Mouse (Mus musculus) hindbrain, embryonic 13.5 days (tissue): ENCODE results near the gene Rfpl4. TPM values are rescaled to one million over a fixed set of nuclear protein-coding genes. Genes with fewer than 3 reads are reported as not detected.
"Not testable (repeated sequence)": the region's sequence is repeated elsewhere in the genome, so short reads cannot be mapped to it uniquely, and the experiment has no call there.

ENCODE experiments used
- ATAC-seq: fragments of 200-750 bp; cut with Nextera tagmentation; 2 replicates; pipeline ENCODE4 v1.8.0; 2017; ENCODE audit warnings: moderate TSS enrichment; ENCODE audit not compliant: low FRiP score
- H3K27ac ChIP-seq: fragments of 300-500 bp; sonication (generic); 2 replicates; pipeline ENCODE4 v1.5.1; 2015; ENCODE audit warnings: inconsistent platforms, mild to moderate bottlenecking, moderate library complexity
- H3K27me3 ChIP-seq: fragments of 300-500 bp; sonication (generic); 2 replicates; pipeline ENCODE4 v1.6.1; 2015; ENCODE audit warnings: mild to moderate bottlenecking, inconsistent platforms
- H3K36me3 ChIP-seq: fragments of 300-500 bp; sonication (generic); 2 replicates; pipeline ENCODE4 v1.6.1; 2015; ENCODE audit warnings: mild to moderate bottlenecking, inconsistent platforms
- H3K4me1 ChIP-seq: fragments of 300-500 bp; sonication (generic); replicated peaks from 2 replicates; pipeline ENCODE4 v1.6.1; 2015; ENCODE audit warnings: inconsistent platforms
- H3K4me2 ChIP-seq: fragments of 300-500 bp; sonication (generic); 2 replicates; pipeline ENCODE4 v1.6.1; 2015; ENCODE audit warnings: inconsistent platforms, mild to moderate bottlenecking, moderate library complexity
- H3K4me3 ChIP-seq: fragments of 300-500 bp; sonication (generic); 2 replicates; pipeline ENCODE4 v1.5.1; 2015; ENCODE audit warnings: mild to moderate bottlenecking, inconsistent platforms
- H3K9ac ChIP-seq: fragments of 300-500 bp; sonication (generic); 2 replicates; pipeline ENCODE4 v1.6.1; 2015; ENCODE audit warnings: mild to moderate bottlenecking, inconsistent platforms
- H3K9me3 ChIP-seq: fragments of 300-500 bp; sonication (generic); 2 replicates; pipeline ENCODE4 v1.6.1; 2016; ENCODE audit warnings: inconsistent platforms
- WGBS: fragments of 180-500 bp; shearing (Covaris S2); methylation state at CpG from one replicate; pipeline ENCODE4 v1.1.7; 2015; 5-methylcytosine and 5-hydroxymethylcytosine counted together
- polyA plus RNA-seq: library from polyadenylated mRNA; unstranded; fragments of >200 nt; fragmentation: Nextera tagmentation; extraction: Ambion mirVana; gene quantifications from 2 replicates; pipeline ENCODE4 v1.2.1, GENCODE M21; 2015

Rfpl4 gene
- polyA plus RNA-seq, 1 experiment from 2014 or later: not detected

DNA sequence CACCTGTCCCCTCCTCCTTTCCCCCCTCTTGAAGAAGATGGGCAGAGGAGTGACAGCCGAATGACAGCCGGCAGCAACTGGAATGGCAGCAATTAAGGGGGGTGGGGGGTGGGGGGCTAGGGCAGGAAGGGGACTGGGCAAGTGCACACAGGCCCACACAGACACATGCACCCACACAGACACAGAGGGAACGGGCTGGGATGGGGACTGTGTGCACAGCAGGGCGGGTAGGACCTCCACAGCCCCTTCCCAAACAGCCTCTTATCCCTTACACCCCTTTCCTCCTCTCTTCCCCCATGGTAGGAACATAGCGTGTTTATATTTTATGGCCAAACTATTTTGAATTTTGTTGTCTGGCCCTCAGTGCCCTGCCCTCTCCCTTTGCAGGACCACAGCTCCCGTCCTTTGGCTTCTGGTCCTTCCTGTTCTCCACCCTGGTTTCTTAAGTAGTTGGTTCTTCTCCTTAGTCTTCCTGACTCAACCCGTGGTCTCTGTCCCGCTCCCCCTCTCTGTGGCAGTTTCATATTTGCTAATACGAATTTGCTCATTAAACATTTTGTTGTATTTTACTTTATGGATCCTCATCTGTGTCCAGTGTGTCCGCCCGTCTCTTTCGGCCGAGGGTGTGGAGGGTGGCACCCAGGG lies 37.3 kb downstream of the Rfpl4 start:
- WGBS: 54% methylated on average over 11 of the region's 13 CpGs
- peak overlapping the region; percentile 93 for H3K4me2 ChIP-seq
- peaks cover 50% of the 10 kb centered on the region for H3K36me3 ChIP-seq
- H3K9ac ChIP-seq: peak overlapping the region; percentile 98
- H3K27me3 ChIP-seq, H3K9me3 ChIP-seq: not testable (repeated sequence)
- peak overlapping the region; percentile 93 for H3K27ac ChIP-seq
- H3K4me3 ChIP-seq: peak overlapping the region; percentile 99
- H3K4me1 ChIP-seq: peaks cover 34% of the 10 kb centered on the region
- ATAC-seq: peak; percentile 61

DNA sequence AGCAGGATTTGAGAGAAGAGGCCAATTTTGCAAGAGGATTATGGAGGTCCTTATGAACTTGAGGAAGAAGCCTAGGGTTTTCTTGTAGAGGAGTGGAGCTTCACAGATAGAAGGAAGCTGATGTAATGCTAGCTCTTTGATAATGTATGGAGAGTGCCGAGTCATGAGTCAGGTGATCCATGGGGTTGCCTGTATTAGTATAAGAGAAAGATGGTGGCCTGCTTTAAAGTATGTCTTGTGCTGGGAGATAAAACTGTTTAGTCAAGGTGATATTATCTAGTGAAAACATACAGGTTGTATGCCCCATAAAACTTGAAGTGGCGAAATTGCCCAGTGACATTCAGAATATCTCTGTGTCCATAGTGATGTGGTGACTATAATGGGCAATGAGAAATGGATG lies 39.8 kb downstream of the Rfpl4 start:
- H3K36me3 ChIP-seq: peaks cover 69% of the 10 kb centered on the region
- WGBS: 94% methylated on average over 2 of the region's 2 CpGs

DNA sequence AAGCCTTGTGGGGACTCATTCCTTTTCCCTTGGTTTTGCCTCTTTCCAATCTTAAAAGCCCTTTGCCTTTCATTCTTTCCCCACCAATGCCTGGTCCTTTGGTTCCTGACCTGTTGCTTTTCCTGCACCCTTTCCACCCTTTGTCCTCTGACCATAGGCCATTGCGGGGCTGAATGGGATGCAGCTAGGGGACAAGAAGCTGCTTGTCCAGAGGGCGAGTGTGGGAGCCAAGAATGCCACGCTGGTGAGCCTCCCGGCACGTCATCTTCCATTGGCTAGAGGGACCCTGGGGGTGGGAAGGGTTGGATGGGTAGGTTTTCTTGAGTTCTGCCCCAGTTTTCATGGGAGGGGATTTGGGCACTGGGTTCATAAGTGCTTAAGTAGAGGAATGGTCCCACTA lies 41.8 kb downstream of the Rfpl4 start:
- Histone ChIP-seq H3K4me2 (no peak overlapping the region), H3K27me3 (no peaks in the 10 kb centered on the region), H3K36me3 (peaks cover 89% of the 10 kb centered on the region), H3K4me3 (no peak overlapping the region), H3K27ac (no peak overlapping the region), H3K9ac (no peak overlapping the region), H3K4me1 (no peaks in the 10 kb centered on the region), H3K9me3 (no peaks in the 10 kb centered on the region)
- WGBS: 97% methylated on average over 5 of the region's 5 CpGs
- ATAC-seq: no peak

More for the DNA sequence above, 39.8 kb downstream of the Rfpl4 start:
- Histone ChIP-seq H3K4me2 (no peak overlapping the region), H3K27me3 (no peaks in the 10 kb centered on the region), H3K4me1 (peaks cover 14% of the 10 kb centered on the region), H3K9me3 (no peaks in the 10 kb centered on the region), H3K27ac (no peak overlapping the region), H3K4me3 (no peak overlapping the region), H3K9ac (no peak overlapping the region)
- ATAC-seq: no peak

DNA sequence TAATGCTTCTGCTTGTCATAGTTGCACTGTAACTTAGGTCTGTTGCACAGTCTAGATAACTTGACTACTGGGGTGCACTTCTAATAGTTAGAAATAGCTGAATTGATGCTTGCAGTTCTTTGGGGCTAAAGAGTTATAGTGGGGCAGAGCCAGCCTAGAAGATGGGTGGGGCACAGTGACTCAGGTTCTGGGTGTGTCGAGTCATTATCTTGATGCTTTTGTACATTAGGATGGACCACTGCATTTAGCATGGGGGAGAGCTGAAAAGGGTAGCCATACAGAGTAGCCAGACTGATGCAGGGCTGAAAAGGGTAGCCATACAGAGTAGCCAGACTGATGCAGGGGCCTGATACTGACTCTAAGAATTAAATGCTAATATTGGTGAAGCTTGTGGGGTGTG lies 43.2 kb downstream of the Rfpl4 start:
- Histone ChIP-seq H3K4me3 (no peak overlapping the region), H3K9ac (no peak overlapping the region), H3K4me1 (no peaks in the 10 kb centered on the region), H3K27ac (no peak overlapping the region), H3K4me2 (no peak overlapping the region), H3K27me3 (no peaks in the 10 kb centered on the region), H3K36me3 (peaks cover 97% of the 10 kb centered on the region), H3K9me3 (no peaks in the 10 kb centered on the region)
- ATAC-seq: no peak
- 76% methylated on average over 1 of the region's 1 CpGs for WGBS

DNA sequence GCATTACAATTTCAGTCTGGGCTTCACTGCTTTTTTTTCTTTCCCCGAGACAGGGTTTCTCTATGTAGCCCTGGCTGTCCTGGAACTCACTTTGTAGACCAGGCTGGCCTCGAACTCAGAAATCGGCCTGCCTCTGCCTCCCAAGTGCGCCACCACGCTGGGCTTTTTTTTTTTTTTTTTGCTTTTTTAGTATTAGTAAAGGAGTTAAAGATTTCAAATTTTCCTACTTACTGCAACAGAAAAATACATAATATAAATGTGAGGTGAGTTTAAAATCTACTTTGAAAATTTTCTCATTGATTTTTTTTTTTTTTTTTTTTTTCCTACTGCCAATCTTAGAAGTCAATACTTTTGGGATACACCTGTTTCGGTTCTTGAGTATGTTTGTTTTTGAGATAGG lies 51.9 kb downstream of the Rfpl4 start:
- WGBS: 96% methylated on average over 6 of the region's 6 CpGs
- H3K4me3 ChIP-seq: no peak overlapping the region
- H3K9ac ChIP-seq: no peak overlapping the region
- H3K4me2 ChIP-seq: peak overlapping the region; percentile 84; the same call in 1 of the 2 replicates
- no peaks in the 10 kb centered on the region for H3K27me3 ChIP-seq
- H3K27ac ChIP-seq: no peak overlapping the region
- H3K36me3 ChIP-seq: peaks cover 39% of the 10 kb centered on the region
- no peaks in the 10 kb centered on the region for H3K9me3 ChIP-seq
- H3K4me1 ChIP-seq: peaks cover 50% of the 10 kb centered on the region
- ATAC-seq: no peak

DNA sequence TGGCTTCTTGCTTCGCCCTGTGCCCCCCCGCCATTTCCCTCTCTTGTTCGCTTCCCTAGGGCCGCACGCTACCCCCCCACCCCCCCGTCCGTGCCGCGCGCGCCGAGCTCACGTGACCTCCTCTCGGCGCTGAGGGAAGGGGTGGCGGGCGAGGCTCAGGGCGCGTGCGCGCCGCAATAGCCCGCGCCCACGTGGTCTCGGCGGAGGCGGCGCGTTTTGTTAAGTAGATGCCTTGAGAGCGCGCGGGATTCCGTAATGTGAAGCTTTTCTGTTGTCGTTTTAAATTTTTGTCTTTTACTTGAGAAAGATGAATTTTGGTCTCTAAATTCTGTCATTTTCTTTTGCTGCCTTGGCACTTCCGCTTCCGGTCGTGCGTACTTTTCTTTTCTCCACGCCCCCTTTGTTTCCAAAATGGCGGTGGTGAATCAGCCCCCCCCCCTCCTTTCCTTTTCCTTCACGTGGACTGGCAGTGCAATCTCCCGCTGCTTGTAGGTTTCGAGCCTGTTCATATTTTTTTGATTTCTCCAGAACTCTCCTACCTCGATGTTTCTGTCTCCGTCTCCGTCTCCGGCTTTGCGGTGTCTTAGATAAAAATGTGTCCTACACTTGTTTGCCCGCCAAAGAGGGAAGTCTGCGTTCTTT lies 54.3 kb downstream of the Rfpl4 start:
- under 1% methylated on average over 47 of the region's 51 CpGs for WGBS
- Histone ChIP-seq H3K4me1 (peaks cover 65% of the 10 kb centered on the region), H3K27me3 (peaks cover 16% of the 10 kb centered on the region)

DNA sequence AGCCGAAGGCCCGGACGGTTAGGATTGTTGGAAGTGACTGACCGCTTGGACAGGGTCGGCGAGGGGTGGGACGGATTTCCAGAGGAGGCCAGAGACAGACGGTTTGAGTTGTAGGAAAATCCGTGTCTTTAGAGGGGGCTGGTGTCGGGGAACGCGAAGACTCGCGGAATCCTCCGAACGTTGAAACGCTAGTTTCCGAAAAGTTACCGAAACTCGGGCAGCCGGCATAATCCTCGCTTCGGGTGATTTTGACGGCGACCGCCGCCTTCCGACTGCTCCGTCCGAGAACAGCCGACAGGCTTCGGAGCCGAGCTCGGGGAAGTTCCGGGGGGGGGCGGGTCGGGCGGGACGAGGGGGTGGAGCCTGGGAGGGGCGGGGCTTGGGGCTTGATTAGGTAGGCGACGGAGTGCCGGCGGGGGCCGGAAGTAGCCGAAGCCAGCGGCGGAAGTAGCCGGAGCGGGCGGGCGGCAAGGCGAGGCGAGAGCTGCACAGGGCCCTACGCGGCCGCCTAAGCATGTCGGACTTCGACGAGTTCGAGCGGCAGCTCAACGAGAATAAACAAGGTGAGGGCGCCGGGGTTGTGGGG lies 54.9 kb downstream of the Rfpl4 start, which contains the start of gene U2af2:
Gene U2af2, plus strand, starts transcription at position 370 of the 586 bp plus-strand sequence.
- peak within 1 kb of the TSS; percentile 89 for H3K9ac ChIP-seq
- no peaks in the 10 kb centered on the region for H3K9me3 ChIP-seq
- H3K4me1 ChIP-seq: peaks cover 66% of the 10 kb centered on the region
- peak within 1 kb of the TSS; percentile 99 for H3K27ac ChIP-seq
- H3K27me3 ChIP-seq: peaks cover 22% of the 10 kb centered on the region
- peak; percentile 80 for ATAC-seq
- H3K4me2 ChIP-seq: peak within 1 kb of the TSS; percentile 84
- WGBS: under 1% methylated on average over 52 of the region's 65 CpGs
- H3K36me3 ChIP-seq: peaks cover 9% of the 10 kb centered on the region
- peak within 1 kb of the TSS; percentile 75 for H3K4me3 ChIP-seq

More for the DNA sequence above, 54.3 kb downstream of the Rfpl4 start:
- H3K9me3 ChIP-seq: no peaks in the 10 kb centered on the region
- H3K27ac ChIP-seq: peak overlapping the region; percentile 99
- H3K4me2 ChIP-seq: peak overlapping the region; percentile 84
- H3K36me3 ChIP-seq: peaks cover 15% of the 10 kb centered on the region
- H3K4me3 ChIP-seq: peak overlapping the region; percentile 75
- ATAC-seq: peak; percentile 28
- peak overlapping the region; percentile 89 for H3K9ac ChIP-seq

DNA sequence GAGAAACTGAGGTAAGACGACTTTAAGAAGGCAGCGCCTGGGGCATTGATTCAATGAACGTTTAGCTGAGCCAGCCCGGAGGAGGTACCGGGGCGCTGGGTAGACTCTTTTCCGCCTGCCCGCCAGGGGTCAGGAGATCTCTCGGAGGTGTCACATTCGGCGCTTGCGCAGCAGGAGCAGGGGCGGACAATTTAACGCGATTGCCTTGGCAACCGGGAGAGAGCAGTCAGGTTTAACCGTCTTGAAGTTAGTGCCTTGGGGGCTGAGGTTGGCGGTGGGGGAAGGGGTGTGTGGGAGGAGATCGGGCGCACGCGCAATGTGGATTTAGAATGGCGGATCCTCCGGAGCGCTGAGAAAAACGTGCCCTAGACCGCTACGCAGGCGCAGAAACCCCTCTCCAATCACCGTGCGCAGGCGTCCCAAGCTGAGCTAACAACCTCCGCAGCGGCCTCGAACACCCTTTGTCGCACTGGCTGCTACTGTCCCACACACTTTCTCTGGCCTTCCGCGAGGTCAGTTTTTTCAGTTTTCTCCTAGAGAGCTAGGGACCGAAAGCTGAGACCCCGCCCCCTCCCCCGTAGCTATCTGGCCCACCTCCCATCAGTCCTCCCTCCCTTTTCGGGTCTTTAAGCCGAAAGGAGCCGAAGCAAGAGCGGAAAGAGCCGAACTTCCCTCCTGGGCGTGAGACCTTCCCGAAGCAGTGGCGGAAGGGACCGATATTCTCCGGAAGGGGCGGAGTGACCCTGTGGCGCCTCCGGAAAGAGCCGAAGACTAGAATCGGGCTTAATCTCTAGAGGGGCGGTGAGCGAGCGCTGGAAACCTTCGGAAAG lies 55.6 kb downstream of the Rfpl4 start:
- Histone ChIP-seq H3K27me3 (peaks cover 29% of the 10 kb centered on the region), H3K27ac (peak overlapping the region; percentile 99), H3K36me3 (peaks cover 2% of the 10 kb centered on the region), H3K4me3 (peak overlapping the region; percentile 75), H3K9ac (peak overlapping the region; percentile 89), H3K4me2 (peak overlapping the region; percentile 84), H3K9me3 (no peaks in the 10 kb centered on the region), H3K4me1 (peaks cover 64% of the 10 kb centered on the region)
- ATAC-seq: peak; percentile 92
- under 1% methylated on average over 60 of the region's 60 CpGs for WGBS

DNA sequence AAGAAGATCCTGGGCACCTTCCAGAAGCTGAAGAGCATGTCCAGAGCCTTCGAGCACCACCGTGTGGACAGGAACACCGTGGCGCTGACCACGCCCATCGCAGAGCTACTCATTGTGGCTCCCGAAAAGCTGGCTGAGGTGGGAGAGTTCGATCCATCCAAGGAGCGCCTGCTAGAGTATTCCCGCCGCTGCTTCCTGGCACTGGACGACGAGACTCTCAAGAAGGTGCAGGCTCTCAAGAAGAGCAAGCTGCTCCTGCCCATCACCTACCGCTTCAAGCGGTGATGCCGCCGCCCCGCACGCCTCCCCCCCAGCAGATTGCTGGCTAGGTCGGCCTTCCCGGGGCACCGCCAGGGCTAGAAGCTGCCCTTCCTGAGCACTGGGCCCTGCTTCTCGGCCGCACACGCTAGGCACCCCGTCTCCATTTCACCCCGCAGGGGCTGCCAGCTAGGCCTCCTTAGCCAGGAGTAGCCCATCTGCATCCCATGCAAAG lies 56.5 kb downstream of the Rfpl4 start:
- peak overlapping the region; percentile 84 for H3K4me2 ChIP-seq
- H3K27ac ChIP-seq: peak overlapping the region; percentile 99
- WGBS: 3% methylated on average over 27 of the region's 27 CpGs
- H3K27me3 ChIP-seq: peaks cover 38% of the 10 kb centered on the region
- peak overlapping the region; percentile 89 for H3K9ac ChIP-seq
- H3K4me1 ChIP-seq: peaks cover 62% of the 10 kb centered on the region
- peak overlapping the region; percentile 75 for H3K4me3 ChIP-seq
- no peaks in the 10 kb centered on the region for H3K36me3 ChIP-seq
- H3K9me3 ChIP-seq: no peaks in the 10 kb centered on the region
- ATAC-seq: peak; percentile 1; the same call in 1 of the 2 replicates
